Mouse (Mus musculus): ENCODE data around the gene Tmem259. TPM values are rescaled to one million over a fixed set of nuclear protein-coding genes. Genes with fewer than 3 reads are reported as not detected.

Tmem259 gene
- total and polyA plus RNA-seq, 3 experiments: 62.0 to 150 TPM; not detected in 1

DNA sequence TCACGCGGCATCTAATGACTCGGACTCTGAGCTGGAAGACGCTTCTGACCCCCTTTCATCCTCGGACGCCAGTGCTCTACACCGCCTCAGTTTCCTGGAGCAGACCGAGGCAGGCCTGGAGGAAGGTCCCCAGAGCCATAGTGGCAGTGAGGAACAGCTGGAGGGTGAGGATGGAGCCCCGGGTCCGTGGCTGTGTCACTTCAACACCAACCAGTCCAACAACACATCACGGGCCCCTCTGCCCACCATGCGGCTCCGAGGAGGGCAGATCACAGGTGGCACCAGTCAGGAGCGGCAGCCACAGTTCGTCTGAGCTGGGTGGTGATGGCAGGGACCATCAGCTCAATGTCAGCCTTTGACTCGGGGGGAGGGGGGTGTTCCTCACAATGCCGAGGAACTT lies 46.6 kb upstream of the Tmem259 start:
- Histone ChIP-seq H3K4me3 (ENCODE audit: control insufficient read depth in 1 of 2, insufficient read depth in 1 of 2, low read depth in 2 of 2, low read length in 2 of 2) (no peak overlapping the region), H3K27me3 (ENCODE audit: control insufficient read depth in 1 of 2, insufficient read depth in 2 of 2, low read length in 2 of 2) (no peaks in the 10 kb centered on the region), H3K9ac (ENCODE audit: control insufficient read depth, low read depth, low read length, poor library complexity, severe bottlenecking) (no peak overlapping the region), H3K9me3 (replicated peaks; ENCODE audit: insufficient read depth, low read length) (no peaks in the 10 kb centered on the region), H3K4me1 (ENCODE audit: control insufficient read depth in 1 of 2, insufficient read depth in 2 of 2, low read length in 2 of 2) (peaks cover 7 to 35% of the 10 kb centered on the region in 2 experiments; a peak in 3 of 4 replicates), H3K79me2 (ENCODE audit: control insufficient read depth, insufficient read depth, low read length, poor library complexity) (no peaks in the 10 kb centered on the region), H3K36me3 (ENCODE audit: control insufficient read depth in 1 of 2, insufficient read depth in 2 of 2, low read length in 2 of 2) (peaks cover 0 to 26% of the 10 kb centered on the region in 2 experiments; a peak in 3 of 4 replicates), H3K27ac (ENCODE audit: control insufficient read depth, low read depth, low read length) (no peak overlapping the region)
- TF ChIP-seq ZNF384 (IDR thresholded peaks at IDR 0.05; ENCODE audit: low read depth, low read length) (no peak), RAD21 (IDR thresholded peaks at IDR 0.05; ENCODE audit: low read depth, low read length) (no peak), SIN3A (IDR thresholded peaks at IDR 0.05; ENCODE audit: low read length) (no peak), CHD2 (IDR thresholded peaks at IDR 0.05; ENCODE audit: low read length) (no peak), HCFC1 (IDR thresholded peaks at IDR 0.05; ENCODE audit: low read depth, low read length) (no peak), JUND (IDR thresholded peaks at IDR 0.05; ENCODE audit: low read depth, low read length) (no peak), POLR2A (IDR thresholded peaks at IDR 0.05; ENCODE audit: control insufficient read depth in 1 of 2, insufficient read depth in 1 of 2, low read depth in 1 of 2, low read length in 2 of 2, poor library complexity in 1 of 2) (no peak), BHLHE40 (IDR thresholded peaks at IDR 0.05; ENCODE audit: borderline replicate concordance, low read depth, low read length) (no peak), TAL1 (IDR thresholded peaks at IDR 0.05; ENCODE audit: low read length) (no peak), MYC (IDR thresholded peaks at IDR 0.05; ENCODE audit: low read depth, low read length) (no peak), SMC3 (IDR thresholded peaks at IDR 0.05; ENCODE audit: low read depth, low read length) (no peak), TBP (IDR thresholded peaks at IDR 0.05; ENCODE audit: low read depth, low read length) (no peak), EP300 (IDR thresholded peaks at IDR 0.05; ENCODE audit: low read depth in 1 of 2, low read length in 2 of 2) (no peak), E2F4 (IDR thresholded peaks at IDR 0.05; ENCODE audit: borderline replicate concordance, low read depth, low read length) (no peak)
- no peak for DNase-seq (ENCODE audit: low read depth, low spot score)

DNA sequence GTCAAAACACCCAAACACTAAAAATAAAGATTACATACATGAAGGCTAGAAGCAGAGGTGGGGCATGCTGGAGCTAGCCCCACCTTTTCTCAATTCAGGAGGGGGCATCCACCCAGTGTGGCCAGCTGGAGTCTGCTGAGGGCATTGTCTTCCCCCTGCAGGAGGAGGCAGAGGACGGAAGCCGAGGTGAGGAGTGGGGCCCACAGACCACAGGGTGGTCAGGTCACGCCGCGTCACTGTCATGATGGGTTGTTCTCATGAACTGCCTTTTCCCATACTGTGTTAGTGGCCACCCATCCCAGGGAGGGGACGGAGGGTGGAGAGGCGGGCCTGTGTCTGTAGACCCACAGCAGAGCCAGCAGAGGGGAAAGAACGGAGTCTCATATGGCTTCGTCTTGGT lies 46.1 kb upstream of the Tmem259 start:
- H3K9ac ChIP-seq (ENCODE audit: control insufficient read depth, low read depth, low read length, poor library complexity, severe bottlenecking): no peak overlapping the region
- no peak overlapping the region for H3K27ac ChIP-seq (ENCODE audit: control insufficient read depth, low read depth, low read length)
- no peaks in the 10 kb centered on the region for H3K9me3 ChIP-seq (replicated peaks; ENCODE audit: insufficient read depth, low read length)
- TF ChIP-seq SIN3A (IDR thresholded peaks at IDR 0.05; ENCODE audit: low read length) (no peak), EP300 (IDR thresholded peaks at IDR 0.05; ENCODE audit: low read depth in 1 of 2, low read length in 2 of 2) (no peak), UBTF (IDR thresholded peaks at IDR 0.05; ENCODE audit: borderline replicate concordance, insufficient read depth, low read depth, low read length) (no peak)
- peaks cover 0 to 27% of the 10 kb centered on the region in 2 experiments; a peak in 3 of 4 replicates for H3K36me3 ChIP-seq (ENCODE audit: control insufficient read depth in 1 of 2, insufficient read depth in 2 of 2, low read length in 2 of 2)
- H3K4me3 ChIP-seq (ENCODE audit: control insufficient read depth in 1 of 2, insufficient read depth in 1 of 2, low read depth in 2 of 2, low read length in 2 of 2): no peak overlapping the region
- no peaks in the 10 kb centered on the region for H3K79me2 ChIP-seq (ENCODE audit: control insufficient read depth, insufficient read depth, low read length, poor library complexity)
- DNase-seq (ENCODE audit: low read depth, low spot score): no peak
- no peaks in the 10 kb centered on the region for H3K27me3 ChIP-seq (ENCODE audit: control insufficient read depth in 1 of 2, insufficient read depth in 2 of 2, low read length in 2 of 2)
- H3K4me1 ChIP-seq (ENCODE audit: control insufficient read depth in 1 of 2, insufficient read depth in 2 of 2, low read length in 2 of 2): peaks cover 7 to 35% of the 10 kb centered on the region in 2 experiments; a peak in 3 of 4 replicates

- TF ChIP-seq KAT2A (conservative IDR thresholded peaks at IDR 0.05; ENCODE audit: low read depth, low read length) (no peak), MAX (IDR thresholded peaks at IDR 0.05; ENCODE audit: low read length) (no peak), POLR2AphosphoS5 (IDR thresholded peaks at IDR 0.05; ENCODE audit: borderline replicate concordance, low read depth, low read length) (no peak), BHLHE40 (IDR thresholded peaks at IDR 0.05; ENCODE audit: borderline replicate concordance, low read depth, low read length) (no peak), RAD21 (IDR thresholded peaks at IDR 0.05; ENCODE audit: low read depth, low read length) (no peak), ETS1 (IDR thresholded peaks at IDR 0.05; ENCODE audit: low read depth, low read length) (no peak), MAFK (IDR thresholded peaks at IDR 0.05; ENCODE audit: borderline replicate concordance, low read depth, low read length) (no peak), MXI1 (IDR thresholded peaks at IDR 0.05; ENCODE audit: low read depth, low read length) (no peak), TAL1 (IDR thresholded peaks at IDR 0.05; ENCODE audit: low read length) (no peak), ELF1 (IDR thresholded peaks at IDR 0.05; ENCODE audit: low read depth, low read length) (no peak), ZC3H11A (IDR thresholded peaks at IDR 0.05; ENCODE audit: low read depth, low read length) (no peak), POLR2AphosphoS2 (IDR thresholded peaks at IDR 0.05; ENCODE audit: low read length) (no peak)
- Histone ChIP-seq H3K9ac (ENCODE audit: control insufficient read depth, low read depth, low read length, poor library complexity, severe bottlenecking) (no peak overlapping the region), H3K27me3 (ENCODE audit: control insufficient read depth in 1 of 2, insufficient read depth in 2 of 2, low read length in 2 of 2) (no peaks in the 10 kb centered on the region), H3K4me1 (ENCODE audit: control insufficient read depth in 1 of 2, insufficient read depth in 2 of 2, low read length in 2 of 2) (peaks cover 4 to 35% of the 10 kb centered on the region in 2 experiments), H3K9me3 (replicated peaks; ENCODE audit: insufficient read depth, low read length) (no peaks in the 10 kb centered on the region), H3K4me3 (ENCODE audit: control insufficient read depth in 1 of 2, insufficient read depth in 1 of 2, low read depth in 2 of 2, low read length in 2 of 2) (no peak overlapping the region), H3K36me3 (ENCODE audit: control insufficient read depth in 1 of 2, insufficient read depth in 2 of 2, low read length in 2 of 2) (peaks cover 0 to 30% of the 10 kb centered on the region in 2 experiments; a peak in 3 of 4 replicates), H3K79me2 (ENCODE audit: control insufficient read depth, insufficient read depth, low read length, poor library complexity) (no peaks in the 10 kb centered on the region), H3K27ac (ENCODE audit: control insufficient read depth, low read depth, low read length) (no peak overlapping the region)
- DNase-seq (ENCODE audit: low read depth, low spot score): no peak
Observed at GRCm38 (mm10) chr10:80028521-80028846, 44.4 kb upstream of the Tmem259 start.
